Mouse (Mus musculus): ENCODE measurements around the gene Gnat1.

Gene Gnat1

DNA sequence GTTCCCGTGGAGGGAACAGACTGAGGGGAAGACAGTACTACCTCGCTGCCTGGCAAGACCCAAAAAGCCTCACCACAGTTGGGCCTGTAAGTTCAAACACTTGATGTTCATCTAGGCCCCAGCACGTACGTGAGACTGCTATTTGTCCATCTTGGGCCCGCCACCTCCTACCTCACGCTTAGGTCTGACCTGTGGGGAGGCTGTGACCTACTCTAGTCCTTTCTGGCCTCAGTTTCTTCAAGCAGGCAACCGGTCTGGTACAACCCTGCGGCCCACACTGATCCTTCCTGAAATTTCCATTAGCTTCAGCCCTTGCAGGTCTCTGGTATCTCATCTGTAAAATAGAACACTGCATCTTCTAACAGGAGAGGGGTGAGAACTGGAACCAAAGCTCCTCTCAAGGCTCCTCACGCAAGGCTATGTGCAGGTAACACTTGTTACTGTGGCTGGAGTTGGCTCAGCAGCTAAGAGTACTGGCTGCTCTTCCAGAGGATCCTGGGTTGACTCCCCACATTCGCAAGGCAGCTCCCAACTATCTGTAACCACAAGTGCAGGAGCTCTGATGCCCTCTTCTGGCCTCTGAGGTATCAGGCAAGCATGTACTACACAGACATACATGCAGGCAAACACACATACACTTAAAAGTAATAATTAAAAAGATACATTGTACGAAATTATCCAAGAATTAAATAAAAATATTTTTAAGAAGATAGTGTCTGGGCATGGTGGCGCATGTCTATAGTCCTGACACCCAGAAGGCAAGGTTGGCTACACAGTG lies 54.0 kb downstream of the Gnat1 start:
- DNase-seq = no peak

DNA sequence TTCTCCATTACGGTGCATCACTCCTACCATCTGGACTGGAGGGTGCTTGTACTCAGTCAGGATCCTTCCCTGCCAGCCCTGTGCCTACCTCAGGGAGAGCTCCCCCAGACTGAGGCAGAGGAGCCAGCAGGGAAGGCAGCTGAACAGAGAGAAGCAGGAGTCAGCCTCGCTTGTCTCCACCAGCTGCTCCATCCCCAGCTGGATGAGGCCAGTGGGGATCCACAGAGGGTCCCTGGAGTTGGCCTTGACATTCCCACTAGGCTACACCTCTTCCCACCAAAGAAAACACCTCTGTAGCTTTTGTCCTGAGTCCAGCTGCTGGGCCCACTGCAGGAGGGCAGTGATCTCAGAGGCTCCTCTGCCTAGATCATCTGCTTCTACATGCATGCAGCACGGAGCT lies 54.6 kb downstream of the Gnat1 start:
- DNase-seq = no peak

GRCm38 (mm10) chr9:107624539-107624938 lies 55.0 kb downstream of the Gnat1 start:
- no peak for DNase-seq

Data from cerebellum, postnatal 10 days (tissue).